Mouse (Mus musculus): Measurements from ENCODE around the gene Naa80.

GRCm38 (mm10) chr9:107602068-107602648 is 23.5 kb downstream of the Naa80 start:
- peak; percentile 99 for TF ChIP-seq CTCF (IDR thresholded peaks at IDR 0.05; ENCODE audit: low read depth)
- peak; percentile 50; the same call in 1 of the 2 replicates for TF ChIP-seq EP300 (IDR thresholded peaks at IDR 0.05; ENCODE audit: low read depth)

Measured in heart, postnatal 0 days (tissue).